Mouse (Mus musculus): Measurements from ENCODE around the gene Abcd3.
A peak's percentile ranks its signal among the peaks of the same experiment; 100 is the strongest.

The Abcd3 gene

GRCm38 (mm10) chr3:121814877-121815548, at the start of gene Abcd3:
TSS of gene Abcd3 (minus strand) at chr3:121815302.
- peak; percentile 84 to 88 for DNase-seq

- DNase-seq, result peak in 1 of 2 experiments; percentile 48
Measured at GRCm38 (mm10) chr3:121859142-121859541, 44.0 kb upstream of the Abcd3 start.

- DNase-seq, result no peak
Measured at GRCm38 (mm10) chr3:121856131-121856530, 41.0 kb upstream of the Abcd3 start.

- DNase-seq, result peak; percentile 24 to 59
Measured at GRCm38 (mm10) chr3:121853781-121854520, 38.8 kb upstream of the Abcd3 start.

- peak; percentile 78 to 87 for DNase-seq
Measured at GRCm38 (mm10) chr3:121852074-121852826, 37.1 kb upstream of the Abcd3 start.

- DNase-seq, result peak; percentile 33 to 69
Measured at GRCm38 (mm10) chr3:121851006-121851405, 35.9 kb upstream of the Abcd3 start.

- DNase-seq, result peak; percentile 52 to 70
Measured at GRCm38 (mm10) chr3:121850381-121850780, 35.3 kb upstream of the Abcd3 start.

GRCm38 (mm10) chr3:121847296-121847695, 32.2 kb upstream of the Abcd3 start:
- peak in 1 of 2 experiments; percentile 42 for DNase-seq

- DNase-seq, result no peak
Measured at GRCm38 (mm10) chr3:121844658-121845057, 29.6 kb upstream of the Abcd3 start.

GRCm38 (mm10) chr3:121844013-121844412, 28.9 kb upstream of the Abcd3 start:
- DNase-seq, result no peak

GRCm38 (mm10) chr3:121843254-121843653, 28.2 kb upstream of the Abcd3 start:
- no peak for DNase-seq

- no peak for DNase-seq
Measured at GRCm38 (mm10) chr3:121842306-121842860, 27.3 kb upstream of the Abcd3 start.

GRCm38 (mm10) chr3:121841412-121842014, 26.4 kb upstream of the Abcd3 start:
- DNase-seq, result no peak

- DNase-seq, result no peak
Measured at GRCm38 (mm10) chr3:121840351-121840750, 25.2 kb upstream of the Abcd3 start.

- DNase-seq, result no peak
Measured at GRCm38 (mm10) chr3:121834732-121835131, 19.6 kb upstream of the Abcd3 start.

GRCm38 (mm10) chr3:121834250-121834649, 19.1 kb upstream of the Abcd3 start:
- no peak for DNase-seq

- DNase-seq, result no peak
Measured at GRCm38 (mm10) chr3:121825092-121825491, 10.0 kb upstream of the Abcd3 start.

- no peak for DNase-seq
Measured at GRCm38 (mm10) chr3:121824319-121824718, 9.2 kb upstream of the Abcd3 start.

GRCm38 (mm10) chr3:121822643-121823042, 7.5 kb upstream of the Abcd3 start:
- no peak for DNase-seq

- DNase-seq, result peak; percentile 37 to 53
Measured at GRCm38 (mm10) chr3:121821559-121822143, 6.5 kb upstream of the Abcd3 start.

- no peak for DNase-seq
Measured at GRCm38 (mm10) chr3:121819693-121820200, 4.6 kb upstream of the Abcd3 start.

Data from lung, adult 18-20 months (tissue).